Mouse (Mus musculus): ENCODE data around the gene Fndc9. TPM values are rescaled to one million over a fixed set of nuclear protein-coding genes. Genes with fewer than 3 reads are reported as not detected.

Gene Fndc9
- polyA plus RNA-seq, 1 experiment from 2014 or later: 3.6 TPM

DNA sequence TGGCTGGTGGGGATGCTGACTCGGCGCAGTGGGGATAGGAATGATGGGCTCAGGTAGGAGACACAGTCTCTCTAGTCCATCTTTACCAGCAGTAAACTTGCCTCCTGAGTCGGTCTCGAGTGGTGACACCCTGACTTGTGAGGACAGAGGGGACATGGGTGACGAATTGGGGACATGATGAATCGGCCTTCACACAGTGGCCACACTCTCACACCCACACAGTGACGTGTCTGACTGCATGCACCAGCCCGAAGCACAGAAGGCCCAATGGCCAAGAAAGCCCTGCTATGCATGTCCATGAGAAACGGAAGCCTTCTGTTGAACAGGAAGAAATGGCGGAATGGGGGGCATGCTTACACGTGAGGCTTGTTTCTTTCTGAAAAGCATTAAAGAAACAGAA, 28.0 kb downstream of the Fndc9 start:
- H3K4me3 ChIP-seq: no peak overlapping the region
- 95% methylated on average over 11 of the region's 11 CpGs for WGBS
- H3K27me3 ChIP-seq: no peaks in the 10 kb centered on the region
- no peak overlapping the region for H3K4me2 ChIP-seq
- H3K27ac ChIP-seq (replicated peaks): no peak overlapping the region
- no peaks in the 10 kb centered on the region for H3K4me1 ChIP-seq (replicated peaks)
- no peak overlapping the region for H3K9ac ChIP-seq
- no peaks in the 10 kb centered on the region for H3K9me3 ChIP-seq
- peaks cover 88% of the 10 kb centered on the region for H3K36me3 ChIP-seq
- ATAC-seq (ENCODE audit: low FRiP score, low read depth): no peak

DNA sequence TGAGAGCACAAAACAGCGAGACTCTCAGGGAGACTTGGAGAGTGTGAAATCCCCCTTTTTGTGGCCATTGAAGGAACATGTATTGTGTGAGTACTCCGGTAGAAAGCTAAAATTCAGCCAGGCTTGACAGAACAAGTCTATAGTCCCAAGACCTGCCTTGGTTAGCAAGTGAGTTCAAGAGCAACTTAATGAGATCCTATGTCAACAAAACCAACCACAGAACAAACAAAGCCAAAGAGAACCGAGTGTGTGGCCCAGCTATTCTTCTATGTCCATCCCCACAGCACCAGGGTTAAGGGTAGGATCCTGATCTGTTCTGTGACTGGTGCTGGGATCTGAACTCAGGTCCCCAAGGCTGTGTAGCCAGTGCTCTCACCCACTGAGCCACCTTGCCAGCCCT, 29.3 kb downstream of the Fndc9 start:
- 68% methylated on average over 3 of the region's 3 CpGs for WGBS
- ATAC-seq (ENCODE audit: low FRiP score, low read depth): no peak

DNA sequence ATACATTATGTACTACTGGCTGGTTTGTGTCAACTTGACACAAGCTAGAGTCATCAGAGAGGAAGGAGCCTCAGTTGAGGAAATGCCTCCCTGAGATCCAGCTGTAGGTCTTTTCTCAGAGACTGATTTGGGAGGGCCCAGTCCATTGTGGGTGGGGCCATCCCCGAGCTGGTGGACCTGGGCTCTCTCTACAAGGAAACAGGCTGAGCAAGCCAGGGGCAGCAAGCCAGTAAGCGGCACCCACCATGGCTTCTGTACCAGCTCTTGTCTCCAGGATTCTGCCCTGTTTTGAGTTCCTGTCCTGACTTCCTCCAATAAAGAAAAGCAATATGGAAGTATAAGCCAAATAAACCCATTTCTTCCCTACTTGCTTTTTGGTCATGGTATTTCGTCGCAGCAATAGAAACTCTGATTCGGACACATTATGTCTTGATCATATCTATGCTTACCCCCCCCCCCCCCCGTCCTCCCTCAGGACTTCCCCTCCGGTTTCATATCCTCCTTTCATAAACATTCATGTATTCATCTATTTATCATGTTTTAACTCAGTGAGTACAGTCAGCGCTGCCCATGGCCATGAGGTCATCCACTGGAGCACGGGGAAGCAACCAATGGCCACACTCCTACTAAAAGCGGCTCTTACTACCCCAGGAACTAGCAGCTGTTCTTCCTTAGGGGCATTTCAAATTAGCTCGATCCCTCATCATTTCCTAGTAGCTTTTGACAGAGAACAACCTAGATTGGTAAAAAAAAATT, 29.9 kb downstream of the Fndc9 start:
- peaks cover 81% of the 10 kb centered on the region for H3K36me3 ChIP-seq

More for the DNA sequence above, 29.3 kb downstream of the Fndc9 start:
- Histone ChIP-seq H3K9me3 (no peaks in the 10 kb centered on the region), H3K9ac (no peak overlapping the region), H3K4me3 (no peak overlapping the region), H3K27me3 (no peaks in the 10 kb centered on the region), H3K36me3 (peaks cover 82% of the 10 kb centered on the region), H3K4me2 (no peak overlapping the region), H3K27ac (replicated peaks) (no peak overlapping the region), H3K4me1 (replicated peaks) (no peaks in the 10 kb centered on the region)

DNA sequence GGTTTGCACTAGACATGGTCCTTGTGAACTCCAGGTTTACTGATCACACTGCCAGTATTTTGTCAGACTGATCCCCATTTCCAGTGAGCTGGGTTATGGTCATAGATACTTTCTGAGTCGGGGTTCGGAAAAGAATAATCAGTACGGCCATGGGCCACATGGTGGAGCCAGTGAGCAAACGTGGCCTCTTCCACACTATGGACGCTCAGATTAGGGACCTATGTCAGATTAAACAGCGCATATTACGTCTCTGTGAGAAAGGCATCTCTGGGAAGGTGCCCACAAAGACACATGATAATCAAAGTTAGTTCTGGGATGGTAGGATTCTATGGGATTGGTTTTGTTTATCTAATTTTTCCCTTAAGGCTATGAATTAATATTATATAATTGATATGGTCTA, 33.7 kb downstream of the Fndc9 start:
- Histone ChIP-seq H3K4me3 (no peak overlapping the region), H3K36me3 (peaks cover 85% of the 10 kb centered on the region), H3K9ac (no peak overlapping the region), H3K4me1 (replicated peaks) (no peaks in the 10 kb centered on the region), H3K9me3 (no peaks in the 10 kb centered on the region), H3K27ac (replicated peaks) (no peak overlapping the region), H3K27me3 (no peaks in the 10 kb centered on the region), H3K4me2 (no peak overlapping the region)
- 26% methylated on average over 7 of the region's 7 CpGs for WGBS
- ATAC-seq (ENCODE audit: low FRiP score, low read depth): peak; percentile 57

More for the DNA sequence above, 29.9 kb downstream of the Fndc9 start:
- Histone ChIP-seq H3K4me3 (no peak overlapping the region), H3K27me3 (no peaks in the 10 kb centered on the region), H3K4me1 (replicated peaks) (no peaks in the 10 kb centered on the region), H3K27ac (replicated peaks) (no peak overlapping the region), H3K4me2 (no peak overlapping the region), H3K9me3 (no peaks in the 10 kb centered on the region), H3K9ac (no peak overlapping the region)
- ATAC-seq (ENCODE audit: low FRiP score, low read depth): no peak
- 89% methylated on average over 11 of the region's 11 CpGs for WGBS

DNA sequence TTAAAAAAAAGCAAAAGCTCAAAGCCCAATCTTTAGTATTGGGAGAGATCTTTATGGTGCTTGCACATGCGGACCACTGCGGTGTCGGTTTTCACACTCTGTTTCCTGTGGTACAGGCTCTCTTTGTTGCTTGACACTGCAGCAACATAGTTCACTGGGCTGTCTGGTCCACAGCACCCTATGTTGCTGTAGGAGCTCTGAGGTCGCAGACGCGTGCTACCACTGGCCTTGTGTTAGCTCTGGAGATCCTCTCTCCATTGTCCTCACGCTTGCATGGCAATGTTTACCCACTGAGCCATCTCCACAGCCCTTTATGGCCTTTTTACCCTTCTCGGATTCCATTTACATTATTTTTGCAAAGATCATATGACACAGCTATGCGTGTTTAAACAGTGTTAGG, 34.1 kb downstream of the Fndc9 start:
- peak; percentile 28; the same call in 1 of the 2 replicates for ATAC-seq (ENCODE audit: low FRiP score, low read depth)
- Histone ChIP-seq H3K9ac (no peak overlapping the region), H3K27me3 (no peaks in the 10 kb centered on the region), H3K4me1 (replicated peaks) (no peaks in the 10 kb centered on the region), H3K9me3 (no peaks in the 10 kb centered on the region), H3K27ac (replicated peaks) (no peak overlapping the region), H3K36me3 (peaks cover 85% of the 10 kb centered on the region), H3K4me3 (no peak overlapping the region), H3K4me2 (no peak overlapping the region)
- 85% methylated on average over 9 of the region's 9 CpGs for WGBS

DNA sequence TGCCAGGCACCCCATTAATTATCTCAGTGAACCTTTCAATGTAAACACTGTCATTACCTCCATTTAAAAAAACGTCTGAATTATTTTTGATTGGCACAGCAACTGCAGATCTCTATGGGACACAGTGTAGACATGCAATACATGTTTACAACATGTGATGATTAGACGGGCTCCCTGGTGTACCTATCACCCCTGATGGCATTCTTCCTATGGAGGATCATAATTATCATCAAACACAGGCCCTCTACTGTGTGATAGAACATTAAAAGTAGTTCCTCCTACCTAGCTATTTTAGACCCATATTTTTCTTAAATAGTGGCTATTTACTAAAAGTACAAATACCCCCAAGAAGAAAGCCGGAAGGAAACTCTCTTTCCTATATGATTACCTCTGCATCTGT, 34.6 kb downstream of the Fndc9 start:
- Histone ChIP-seq H3K4me1 (replicated peaks) (no peaks in the 10 kb centered on the region), H3K27ac (replicated peaks) (no peak overlapping the region), H3K9me3 (no peaks in the 10 kb centered on the region), H3K4me2 (no peak overlapping the region), H3K9ac (no peak overlapping the region), H3K27me3 (no peaks in the 10 kb centered on the region), H3K4me3 (no peak overlapping the region), H3K36me3 (peaks cover 85% of the 10 kb centered on the region)
- no peak for ATAC-seq (ENCODE audit: low FRiP score, low read depth)
- 83% methylated on average over 3 of the region's 3 CpGs for WGBS

DNA sequence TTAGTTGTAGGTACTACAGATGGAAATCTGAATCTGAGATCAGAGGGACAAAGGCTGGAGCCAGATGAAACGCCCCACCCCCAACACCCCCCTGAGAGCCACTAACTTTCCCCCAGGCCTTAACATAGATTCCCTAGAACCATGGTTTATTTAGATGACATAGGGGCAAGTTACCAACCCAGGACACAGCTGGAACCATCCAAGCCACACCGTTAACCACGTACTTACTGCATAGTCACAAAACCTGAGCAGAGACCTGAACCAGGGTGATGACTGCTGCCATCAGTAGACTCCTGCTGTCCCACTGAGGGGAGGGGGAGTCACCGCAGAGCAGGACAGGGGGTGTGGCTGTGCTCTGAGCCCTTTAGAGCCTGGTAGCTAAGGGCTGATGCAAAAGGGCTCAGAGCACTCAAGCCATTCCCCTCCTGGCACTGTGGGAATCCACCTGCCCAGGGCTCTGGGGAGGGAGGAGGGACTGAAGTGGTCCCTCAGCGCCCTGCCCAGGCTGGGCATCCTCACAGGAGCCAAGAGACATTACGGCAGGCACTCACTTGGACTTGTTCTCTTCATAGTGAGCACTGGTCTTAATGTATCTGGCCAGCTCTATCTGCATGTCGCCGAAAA, 36.8 kb downstream of the Fndc9 start:
- Histone ChIP-seq H3K4me2 (no peak overlapping the region), H3K9ac (no peak overlapping the region), H3K36me3 (peaks cover 77% of the 10 kb centered on the region), H3K4me3 (no peak overlapping the region), H3K9me3 (no peaks in the 10 kb centered on the region), H3K27me3 (no peaks in the 10 kb centered on the region), H3K4me1 (replicated peaks) (no peaks in the 10 kb centered on the region), H3K27ac (replicated peaks) (no peak overlapping the region)
- 73% methylated on average over 8 of the region's 8 CpGs for WGBS
- ATAC-seq (ENCODE audit: low FRiP score, low read depth): no peak

DNA sequence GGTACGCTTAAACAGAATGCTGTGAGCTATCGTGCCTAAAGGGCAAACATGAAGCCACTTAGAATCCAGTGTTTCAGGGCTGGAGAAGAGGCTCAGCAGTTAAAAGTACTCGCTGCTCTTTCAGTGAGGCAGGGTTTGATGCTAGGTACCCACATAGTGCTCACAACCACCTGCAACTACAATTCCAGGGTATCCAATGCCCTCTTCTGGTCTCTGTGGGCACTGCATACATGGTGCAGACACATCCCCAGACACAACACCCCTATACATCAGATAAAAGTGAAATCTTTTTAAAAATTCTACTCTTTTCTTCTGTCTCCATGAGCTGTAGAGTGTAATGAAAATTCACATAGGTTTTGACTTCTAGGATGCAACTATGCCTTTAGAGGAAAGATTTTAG, 38.6 kb downstream of the Fndc9 start:
- Histone ChIP-seq H3K4me3 (no peak overlapping the region), H3K9ac (no peak overlapping the region), H3K27ac (replicated peaks) (no peak overlapping the region), H3K4me2 (no peak overlapping the region), H3K4me1 (replicated peaks) (no peaks in the 10 kb centered on the region), H3K27me3 (no peaks in the 10 kb centered on the region), H3K9me3 (no peaks in the 10 kb centered on the region), H3K36me3 (peaks cover 82% of the 10 kb centered on the region)
- WGBS: 95% methylated on average over 3 of the region's 3 CpGs
- ATAC-seq (ENCODE audit: low FRiP score, low read depth): no peak

DNA sequence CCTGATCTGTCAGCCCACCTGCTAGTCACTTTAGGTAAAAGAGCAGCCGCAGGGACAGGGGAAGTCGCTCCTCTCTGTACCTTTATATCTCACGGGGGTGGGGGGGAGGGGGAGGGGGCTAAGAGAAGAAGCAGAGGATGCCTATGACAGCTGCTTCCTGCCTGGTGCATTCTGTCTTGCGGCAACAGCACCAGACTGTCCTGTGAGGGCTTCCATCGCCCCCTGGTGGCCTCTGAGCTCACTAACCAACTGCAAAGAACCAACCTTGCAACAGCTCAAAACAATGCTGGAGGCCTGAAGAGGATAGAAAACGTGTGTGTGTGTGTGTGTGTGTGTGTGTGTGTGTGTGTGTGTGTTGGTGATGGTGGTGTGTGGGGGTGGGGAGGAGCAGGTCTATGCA, 40.0 kb downstream of the Fndc9 start:
- peak; percentile 75 for ATAC-seq (ENCODE audit: low FRiP score, low read depth)
- Histone ChIP-seq H3K27ac (replicated peaks) (no peak overlapping the region), H3K27me3 (no peaks in the 10 kb centered on the region), H3K9ac (no peak overlapping the region), H3K4me2 (no peak overlapping the region), H3K36me3 (peaks cover 81% of the 10 kb centered on the region), H3K4me3 (no peak overlapping the region), H3K9me3 (no peaks in the 10 kb centered on the region), H3K4me1 (replicated peaks) (no peaks in the 10 kb centered on the region)
- WGBS: 12% methylated on average over 6 of the region's 6 CpGs

DNA sequence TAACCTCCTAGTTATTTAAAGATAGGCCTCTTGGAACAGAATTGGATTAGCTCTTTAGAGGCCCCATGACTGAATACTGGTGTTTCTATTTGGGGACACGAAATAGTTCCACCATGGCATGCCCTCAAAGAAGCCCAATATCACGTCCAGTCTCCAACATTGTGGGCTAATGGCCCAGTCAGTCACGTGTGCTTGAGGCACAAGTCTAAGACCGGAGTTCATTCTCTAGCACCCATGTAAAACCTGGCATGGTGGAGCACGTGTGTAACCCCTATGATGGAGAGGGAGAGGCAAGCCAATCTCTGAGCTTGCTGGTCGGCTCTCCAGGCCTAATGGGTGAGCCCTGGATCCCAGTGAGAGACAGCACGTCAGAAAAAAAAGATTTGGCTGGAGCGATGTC, 40.8 kb downstream of the Fndc9 start:
- H3K4me2 ChIP-seq: no peak overlapping the region

DNA sequence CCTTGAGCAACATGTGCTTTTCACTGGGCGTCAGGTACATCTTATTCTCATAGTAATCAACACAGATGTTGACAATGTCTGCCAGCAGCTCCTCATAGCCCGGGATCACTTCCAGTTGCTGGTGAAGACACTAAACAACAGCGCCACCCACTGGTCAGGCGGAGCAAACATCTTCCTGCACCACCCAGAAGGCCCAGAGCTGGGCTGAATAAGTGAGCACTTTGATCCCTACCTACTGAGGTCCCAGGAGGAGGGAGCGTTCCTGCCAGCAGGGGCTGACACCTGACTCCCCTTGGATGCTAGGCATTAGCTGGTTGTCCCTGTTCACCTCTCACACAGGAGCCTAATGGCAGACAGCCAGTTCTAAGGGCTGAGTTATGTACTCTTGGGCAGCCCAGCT, 41.4 kb downstream of the Fndc9 start:
- no peak for ATAC-seq (ENCODE audit: low FRiP score, low read depth)
- WGBS: 45% methylated on average over 5 of the region's 5 CpGs

More for the DNA sequence above, 40.8 kb downstream of the Fndc9 start:
- no peak overlapping the region for H3K4me3 ChIP-seq
- H3K9me3 ChIP-seq: no peaks in the 10 kb centered on the region
- ATAC-seq (ENCODE audit: low FRiP score, low read depth): no peak
- no peaks in the 10 kb centered on the region for H3K4me1 ChIP-seq (replicated peaks)
- 93% methylated on average over 8 of the region's 8 CpGs for WGBS
- H3K27ac ChIP-seq (replicated peaks): no peak overlapping the region
- H3K27me3 ChIP-seq: no peaks in the 10 kb centered on the region
- H3K9ac ChIP-seq: no peak overlapping the region
- H3K36me3 ChIP-seq: peaks cover 81% of the 10 kb centered on the region

DNA sequence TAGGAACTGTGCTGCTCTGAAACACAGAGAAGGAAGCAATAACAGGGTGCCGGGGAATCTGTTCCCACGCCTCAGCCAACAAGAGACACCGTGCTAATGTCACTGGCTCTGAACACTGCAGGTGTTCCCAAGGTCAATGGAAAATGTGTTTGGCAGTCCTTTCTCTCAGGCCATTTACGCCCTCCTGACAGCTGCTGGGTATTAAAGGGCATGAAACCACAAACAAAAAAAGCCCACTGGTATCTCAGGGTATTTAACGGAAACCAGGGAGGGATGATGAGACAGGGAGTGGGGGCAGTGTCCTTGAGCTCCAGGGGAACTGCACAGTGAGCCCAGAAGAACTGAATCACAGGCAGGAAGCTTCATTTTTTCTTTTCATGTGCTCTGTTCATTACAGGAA, 42.8 kb downstream of the Fndc9 start:
- H3K9me3 ChIP-seq: no peaks in the 10 kb centered on the region
- WGBS: 55% methylated on average over 5 of the region's 5 CpGs
- ATAC-seq (ENCODE audit: low FRiP score, low read depth): no peak

More for the DNA sequence above, 41.4 kb downstream of the Fndc9 start:
- H3K27ac ChIP-seq (replicated peaks): no peak overlapping the region
- H3K9ac ChIP-seq: no peak overlapping the region
- no peaks in the 10 kb centered on the region for H3K4me1 ChIP-seq (replicated peaks)
- H3K36me3 ChIP-seq: peaks cover 79% of the 10 kb centered on the region
- H3K4me3 ChIP-seq: no peak overlapping the region
- H3K4me2 ChIP-seq: no peak overlapping the region
- no peaks in the 10 kb centered on the region for H3K9me3 ChIP-seq
- no peaks in the 10 kb centered on the region for H3K27me3 ChIP-seq

More for the DNA sequence above, 42.8 kb downstream of the Fndc9 start:
- Histone ChIP-seq H3K27ac (replicated peaks) (no peak overlapping the region), H3K4me1 (replicated peaks) (no peaks in the 10 kb centered on the region), H3K9ac (no peak overlapping the region), H3K4me2 (no peak overlapping the region), H3K36me3 (peaks cover 80% of the 10 kb centered on the region), H3K27me3 (no peaks in the 10 kb centered on the region), H3K4me3 (no peak overlapping the region)
